Mouse (Mus musculus) megakaryocyte, adult 5-6 weeks (primary cell): Measurements from ENCODE around the gene Lypd6b. TPM values are rescaled to one million over a fixed set of nuclear protein-coding genes. Genes with fewer than 3 reads are reported as not detected.
A peak's percentile ranks its signal among the peaks of the same experiment; 100 is the strongest.

Experiments used
- ATAC-seq: 2 replicates; pipeline ENCODE4 v1.8.0; 2016; ENCODE audit warnings: mild to moderate bottlenecking, inconsistent platforms; ENCODE audit not compliant: poor library complexity, severe bottlenecking
- total RNA-seq, 2 experiments: library from RNA; stranded (forward) in 1 of 2; stranded (reverse) in 1 of 2; fragments of 153-499, 151-499 nt in 1 of 2; fragments of 221-1000, 200-1000 nt in 1 of 2; gene quantifications; 2 replicates each; pipeline versions ENCODE4 v1.2.3 to v1.2.4; 2015 to 2017

Lypd6b gene
- total RNA-seq, 2 experiments from 2014 or later = 0.09 to 0.26 TPM

GRCm38 (mm10) chr2:49816549-49816948 is 29.1 kb downstream of the Lypd6b start:
- ATAC-seq = no peak

- no peak for ATAC-seq
Observed at GRCm38 (mm10) chr2:49817151-49817550, 29.7 kb downstream of the Lypd6b start.

- ATAC-seq = no peak
Observed at GRCm38 (mm10) chr2:49818126-49818525, 30.6 kb downstream of the Lypd6b start.

- no peak for ATAC-seq
Observed at GRCm38 (mm10) chr2:49822312-49822711, 34.8 kb downstream of the Lypd6b start.

GRCm38 (mm10) chr2:49825588-49825987 is 38.1 kb downstream of the Lypd6b start:
- ATAC-seq = no peak

GRCm38 (mm10) chr2:49827756-49828155 is 40.3 kb downstream of the Lypd6b start:
- no peak for ATAC-seq

GRCm38 (mm10) chr2:49830369-49830768 is 42.9 kb downstream of the Lypd6b start:
- no peak for ATAC-seq

- ATAC-seq = no peak
Observed at GRCm38 (mm10) chr2:49832277-49832803, 44.9 kb downstream of the Lypd6b start.

GRCm38 (mm10) chr2:49837454-49838059 is 50.1 kb downstream of the Lypd6b start:
- ATAC-seq = no peak

GRCm38 (mm10) chr2:49838611-49839010 is 51.1 kb downstream of the Lypd6b start:
- ATAC-seq = no peak

- no peak for ATAC-seq
Observed at GRCm38 (mm10) chr2:49840573-49840972, 53.1 kb downstream of the Lypd6b start.

- no peak for ATAC-seq
Observed at GRCm38 (mm10) chr2:49841089-49841488, 53.6 kb downstream of the Lypd6b start.

- ATAC-seq = no peak
Observed at GRCm38 (mm10) chr2:49845104-49845503, 57.6 kb downstream of the Lypd6b start.

- ATAC-seq = peak; percentile 35
Observed at GRCm38 (mm10) chr2:49846097-49846496, 58.6 kb downstream of the Lypd6b start.

- no peak for ATAC-seq
Observed at GRCm38 (mm10) chr2:49846880-49847279, 59.4 kb downstream of the Lypd6b start.

GRCm38 (mm10) chr2:49847831-49848230 is 60.3 kb downstream of the Lypd6b start:
- 0 out of 2 replicates have a peak, but pooled peaks have one; percentile 18 for ATAC-seq

- ATAC-seq = no peak
Observed at GRCm38 (mm10) chr2:49849771-49850170, 62.3 kb downstream of the Lypd6b start.

- no peak for ATAC-seq
Observed at GRCm38 (mm10) chr2:49851977-49852376, 64.5 kb downstream of the Lypd6b start.

- no peak for ATAC-seq
Observed at GRCm38 (mm10) chr2:49856161-49856564, 68.7 kb downstream of the Lypd6b start.

GRCm38 (mm10) chr2:49856584-49856983 is 69.1 kb downstream of the Lypd6b start:
- ATAC-seq = no peak

GRCm38 (mm10) chr2:49860219-49860962 is 72.9 kb downstream of the Lypd6b start:
- ATAC-seq = no peak

GRCm38 (mm10) chr2:49860969-49861592 is 73.6 kb downstream of the Lypd6b start:
- no peak for ATAC-seq
